Mouse (Mus musculus) Patski (cell line): Measurements from ENCODE around the gene Hhat. TPM values are rescaled to one million over a fixed set of nuclear protein-coding genes. Genes with fewer than 3 reads are reported as not detected.

ENCODE experiments used
- ATAC-seq: fragments of 100-300 bp; one replicate; pipeline ENCODE4 v1.8.0; 2021
- CTCF ChIA-PET: fragments of 350-600 bp; sonication (Branson Sonifier 250); formaldehyde crosslinking; loops from one replicate; lab custom pipeline; 2022; ENCODE audit warnings: inconsistent platforms; lab: Charles Lee
- POLR2A ChIA-PET: fragments of 350-600 bp; sonication (Branson Sonifier 250); formaldehyde crosslinking; loops from one replicate; lab custom pipeline; 2022; ENCODE audit warnings: antibody characterized with exemption, inconsistent platforms; lab: Charles Lee
- DNase-seq: peaks from one replicate; pipeline ENCODE4 v3.0.0-alpha.2; 2011; ENCODE audit warnings: low read depth, low spot score
- H3K27me3 ChIP-seq: fragments of 371-371 bp; one replicate; pipeline ENCODE4 v1.5.1; 2021
- CTCF ChIP-seq: fragments of 100-300 bp; IDR thresholded peaks from one replicate; pipeline ENCODE4 v1.5.1; 2021
- in situ Hi-C: fragments of 300-500 bp; cut with MboI; formaldehyde crosslinking; loops from 3 replicates; pipeline ENCODE4 v1.11.1; 2018; ENCODE audit warnings: low pct_unique_long_range_greater_than_20kb, mixed read lengths
- polyA plus RNA-seq: library from polyadenylated mRNA; unstranded; gene quantifications from one replicate; pipeline ENCODE4 v1.2.3, GENCODE M21; 2021

Gene Hhat
- polyA plus RNA-seq, 1 experiment from 2014 or later: 5.2 TPM

DNA sequence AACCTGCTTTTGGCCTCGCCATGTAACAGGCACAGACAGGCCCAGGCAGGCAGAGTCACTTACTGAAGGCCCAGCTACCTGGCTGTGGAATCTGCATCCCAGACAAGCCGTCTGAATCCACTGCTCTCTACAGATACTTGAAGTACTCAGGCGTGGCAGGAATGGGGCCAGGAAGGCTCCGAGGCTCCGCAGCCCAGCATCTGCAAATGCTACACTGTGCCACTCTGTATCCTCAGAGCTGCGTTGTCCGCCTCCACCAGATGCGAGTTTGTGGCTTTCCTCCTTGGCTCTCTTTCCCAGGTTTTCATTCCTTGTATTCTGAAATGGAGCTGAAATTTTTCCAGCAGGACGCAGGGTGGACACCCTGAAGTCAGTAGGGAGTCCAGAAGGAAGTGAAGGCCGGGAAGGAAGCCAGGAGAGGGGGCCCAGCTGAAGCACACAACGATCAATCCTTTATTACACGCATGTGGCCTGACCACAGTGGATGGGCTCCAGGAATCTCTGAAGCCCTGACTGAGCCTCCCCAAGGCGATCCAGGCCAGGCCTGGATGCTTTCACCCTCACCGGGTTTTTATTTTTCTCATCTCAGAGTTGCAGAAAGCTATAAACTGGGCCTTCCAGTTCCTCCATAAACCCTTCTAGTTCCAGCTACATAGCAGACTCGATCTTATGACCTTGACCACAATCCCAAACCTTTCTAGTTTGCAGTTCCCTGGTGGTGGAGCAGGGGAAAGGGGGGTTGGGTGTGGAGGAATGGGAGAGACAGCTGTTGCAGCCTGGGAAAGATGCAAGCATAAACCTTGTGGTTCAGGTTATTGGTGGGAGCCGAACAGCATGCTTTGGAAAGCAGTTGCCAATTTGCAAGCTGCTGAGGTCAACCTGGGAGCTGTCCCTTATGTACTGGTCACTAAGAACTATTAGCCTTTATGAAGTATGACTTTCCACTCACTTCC is 27.5 kb upstream of the Hhat start:
- POLR2A ChIA-PET: no interaction called here
- CTCF ChIA-PET: interaction anchor here (0.8 to 1.7 kb wide), 6 partner anchors 9 to 62 kb away, joined by 3 to 8 read pairs (median 3); no protein-coding TSS in a partner anchor
- TF ChIP-seq CTCF: no peak
- in situ Hi-C loops: loop anchor here (25.0 kb wide), 1 partner anchor 314 kb away; no protein-coding TSS in a partner anchor
- DNase-seq: no peak
- no peak for ATAC-seq
- no peaks in the 10 kb centered on the region for H3K27me3 ChIP-seq

DNA sequence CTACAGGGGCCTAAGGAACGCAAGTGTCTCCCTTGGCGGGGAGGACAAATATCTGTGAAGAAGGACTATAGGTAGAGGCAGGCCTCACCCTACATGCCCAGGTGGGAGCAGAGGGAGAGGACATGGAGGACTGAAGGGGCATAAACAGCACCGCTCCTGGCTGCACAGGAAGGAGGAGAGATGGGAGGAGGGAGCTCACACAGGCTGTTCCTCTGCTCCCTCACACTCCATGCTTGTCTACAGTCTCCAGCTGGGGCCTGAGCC is 25.9 kb upstream of the Hhat start:
- no peak for ATAC-seq
- ChIA-PET CTCF (interaction anchor here (1.8 kb wide), 1 partner anchor 13 kb away, joined by 8 read pairs; no protein-coding TSS in a partner anchor), POLR2A (no interaction called here)
- in situ Hi-C loops: loop anchor here (25.0 kb wide), 1 partner anchor 315 kb away; no protein-coding TSS in a partner anchor
- no peak for DNase-seq
- H3K27me3 ChIP-seq: no peaks in the 10 kb centered on the region
- TF ChIP-seq CTCF: no peak

DNA sequence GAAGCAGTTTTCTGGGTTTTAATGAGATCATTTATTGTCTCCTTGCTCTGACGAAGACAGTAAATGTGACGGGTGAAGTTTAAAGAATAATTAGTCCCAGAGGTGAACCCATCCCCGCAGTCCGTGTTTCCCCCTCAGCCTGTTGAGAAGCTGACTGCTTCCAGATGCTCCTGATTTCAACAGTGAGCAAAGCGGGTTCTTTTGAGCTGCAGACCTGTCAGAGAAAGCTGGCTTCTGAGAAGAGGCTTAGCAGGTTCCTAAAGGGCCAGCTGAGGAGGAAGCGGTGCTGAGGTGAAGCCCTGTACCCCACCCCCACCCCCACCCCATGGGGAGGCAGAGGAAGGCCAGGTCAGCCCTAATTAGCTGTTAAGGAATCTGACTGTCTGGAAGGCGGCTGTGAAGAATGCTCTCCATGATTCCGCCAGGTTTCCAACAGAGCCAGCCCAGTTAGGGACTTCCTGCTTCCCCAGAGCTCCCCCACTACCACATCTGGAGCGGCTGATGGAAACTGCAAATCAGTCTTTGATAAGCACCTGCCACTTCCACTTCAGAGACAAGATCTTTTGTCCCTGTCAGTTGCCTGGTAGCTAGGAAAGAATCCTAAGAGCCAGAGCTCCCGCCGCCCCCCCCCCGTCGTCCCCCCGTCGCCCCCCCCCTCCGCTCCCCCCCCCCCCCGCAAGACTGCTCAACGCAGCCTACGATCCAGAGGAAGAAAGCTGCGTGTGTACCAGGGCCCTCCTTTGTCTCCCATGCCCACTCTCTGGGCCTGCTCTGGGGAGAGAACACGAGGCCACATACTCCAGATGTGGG is 25.4 kb upstream of the Hhat start:
- CTCF ChIA-PET: interaction anchor here (1.2 to 1.8 kb wide), 3 partner anchors 9 to 12 kb away, joined by 3 to 8 read pairs (median 5); no protein-coding TSS in a partner anchor
- in situ Hi-C loops: loop anchor here (25.0 kb wide), 1 partner anchor 316 kb away; no protein-coding TSS in a partner anchor

DNA sequence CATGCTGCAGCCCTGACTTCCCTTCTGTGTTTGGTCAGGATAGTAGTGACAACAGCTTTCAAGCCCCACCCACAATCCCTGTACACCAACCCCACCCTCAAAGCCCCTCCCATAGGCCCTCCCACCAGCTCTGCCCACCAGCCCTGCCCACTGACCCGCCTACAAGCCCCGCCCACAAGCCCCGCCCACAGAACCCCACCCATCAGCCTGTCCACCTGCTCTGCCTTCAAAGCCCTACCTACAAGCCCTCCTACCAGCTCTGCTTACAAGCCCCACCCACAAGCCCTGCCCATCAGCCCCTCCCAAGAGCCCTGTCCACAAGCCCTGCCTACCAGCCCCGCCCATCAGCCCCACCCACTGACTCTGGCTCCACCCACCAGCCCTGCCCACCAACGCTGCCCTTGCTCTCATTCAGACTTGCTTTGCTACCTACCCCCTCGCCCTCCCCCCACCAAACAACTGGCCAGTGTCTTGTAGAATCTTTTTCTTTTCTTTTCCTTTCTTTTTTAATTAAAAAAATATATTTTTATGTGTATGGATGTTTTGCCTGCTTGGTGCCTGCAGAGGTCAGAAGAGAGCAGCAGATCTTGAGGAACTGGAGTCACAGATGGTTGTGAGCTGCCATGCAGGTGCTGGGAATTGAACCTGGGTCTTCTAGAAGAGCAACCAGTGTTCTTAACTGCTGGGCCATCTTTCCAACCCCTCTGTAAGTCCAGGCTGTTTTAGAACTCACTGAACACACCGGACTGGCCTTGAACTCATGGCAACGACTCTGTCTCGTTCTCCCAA is 24.1 kb upstream of the Hhat start:
- ChIA-PET CTCF (interaction anchor here (1.2 to 1.8 kb wide), 3 partner anchors 10 to 11 kb away, joined by 3 to 8 read pairs (median 5); no protein-coding TSS in a partner anchor), POLR2A (interaction anchor here (1.4 kb wide), 1 partner anchor 10 kb away, joined by 3 read pairs; no protein-coding TSS in a partner anchor)
- DNase-seq (no peak), ATAC-seq (no peak)
- no peaks in the 10 kb centered on the region for H3K27me3 ChIP-seq
- in situ Hi-C loops: loop anchor here (5.0 to 25.0 kb wide), 2 partner anchors 57 to 317 kb away; no protein-coding TSS in a partner anchor
- TF ChIP-seq CTCF: no peak

More for the DNA sequence above, 25.4 kb upstream of the Hhat start:
- DNase-seq (no peak), ATAC-seq (no peak)
- H3K27me3 ChIP-seq: no peaks in the 10 kb centered on the region
- POLR2A ChIA-PET: no interaction called here
- TF ChIP-seq CTCF: no peak

DNA sequence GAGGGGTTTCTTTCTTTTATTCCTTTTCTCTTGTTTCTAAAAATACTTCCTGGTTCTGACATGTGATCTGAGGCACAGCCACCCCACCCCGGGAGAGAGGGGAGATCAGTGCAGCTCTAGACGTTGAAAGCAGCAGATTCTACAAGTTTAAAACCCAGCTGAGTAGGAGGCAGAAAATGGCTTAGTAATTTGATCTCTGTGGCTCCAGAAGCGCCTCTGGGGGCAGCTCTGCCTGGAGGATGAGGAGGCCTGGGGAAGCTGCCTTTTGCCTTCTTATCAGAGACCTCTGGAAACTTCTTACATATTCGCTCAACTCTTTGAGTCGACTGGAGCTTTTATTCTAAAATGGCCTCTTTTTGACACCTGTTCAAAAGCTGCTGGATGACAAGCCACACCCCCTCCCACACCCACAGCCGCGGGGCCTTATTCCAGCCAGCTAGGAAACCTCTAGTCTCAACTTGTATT is 20.9 kb upstream of the Hhat start:
- H3K27me3 ChIP-seq: no peaks in the 10 kb centered on the region
- ChIA-PET CTCF (interaction anchor here (0.7 to 1.6 kb wide), 3 partner anchors 13 to 20 kb away, joined by 3 to 5 read pairs (median 4); no protein-coding TSS in a partner anchor), POLR2A (no interaction called here)
- in situ Hi-C loops: loop anchor here (5.0 to 25.0 kb wide), 2 partner anchors 60 to 320 kb away; no protein-coding TSS in a partner anchor
- ATAC-seq: no peak
- no peak for DNase-seq
- no peak for TF ChIP-seq CTCF

DNA sequence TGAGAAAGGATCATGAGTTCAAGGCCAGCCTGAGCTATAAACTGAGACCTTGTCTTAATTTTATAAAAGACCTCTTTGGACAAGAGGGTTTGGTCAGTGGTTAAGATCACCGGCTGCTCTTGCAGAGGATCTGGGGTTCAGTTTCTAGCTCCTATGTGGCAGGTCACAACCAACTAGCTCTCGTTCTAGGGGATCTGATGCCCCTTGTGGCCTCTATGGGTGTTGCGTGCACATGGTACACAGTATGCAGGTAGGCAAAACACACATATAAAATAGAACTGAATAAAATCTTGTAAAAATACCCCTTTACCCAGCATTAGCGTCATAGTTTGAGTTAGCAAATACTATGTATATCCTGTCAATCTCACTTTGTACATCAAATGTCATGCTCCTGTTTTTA is 19.4 kb upstream of the Hhat start:
- peak; percentile 70 for TF ChIP-seq CTCF
- in situ Hi-C loops: loop anchor here (5.0 to 25.0 kb wide), 2 partner anchors 62 to 322 kb away; no protein-coding TSS in a partner anchor
- H3K27me3 ChIP-seq: no peaks in the 10 kb centered on the region
- DNase-seq: no peak
- CTCF ChIA-PET: interaction anchor here (0.7 to 1.4 kb wide), 6 partner anchors 13 to 55 kb away, joined by 3 to 5 read pairs (median 3); no protein-coding TSS in a partner anchor
- ATAC-seq: peak; percentile 28
- POLR2A ChIA-PET: no interaction called here

DNA sequence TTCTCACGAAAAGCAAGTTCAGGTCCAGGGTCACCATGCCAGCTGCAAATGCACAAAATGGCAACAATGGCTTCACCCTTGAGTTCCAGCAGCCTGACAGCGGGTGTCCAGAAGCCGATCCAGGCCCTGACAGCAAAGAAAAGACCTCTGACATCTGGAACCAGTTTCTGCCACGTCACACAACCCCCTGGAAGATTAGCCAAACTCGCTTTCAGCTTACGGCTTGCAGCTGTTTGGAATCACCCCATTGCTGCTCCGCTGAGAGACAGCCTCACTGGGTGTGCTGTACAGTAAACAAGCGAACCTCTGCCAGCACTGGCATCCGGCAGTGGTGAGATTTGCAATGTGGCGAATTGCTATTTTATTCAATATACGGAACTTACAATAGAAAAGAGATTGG is 18.8 kb upstream of the Hhat start:
- in situ Hi-C loops: loop anchor here (5.0 to 25.0 kb wide), 2 partner anchors 62 to 322 kb away; no protein-coding TSS in a partner anchor
- ATAC-seq (no peak), DNase-seq (no peak)
- H3K27me3 ChIP-seq: no peaks in the 10 kb centered on the region
- ChIA-PET CTCF (interaction anchor here (0.7 to 2.6 kb wide), 7 partner anchors 9 to 55 kb away, joined by 3 to 8 read pairs (median 3); no protein-coding TSS in a partner anchor), POLR2A (no interaction called here)
- TF ChIP-seq CTCF: no peak

DNA sequence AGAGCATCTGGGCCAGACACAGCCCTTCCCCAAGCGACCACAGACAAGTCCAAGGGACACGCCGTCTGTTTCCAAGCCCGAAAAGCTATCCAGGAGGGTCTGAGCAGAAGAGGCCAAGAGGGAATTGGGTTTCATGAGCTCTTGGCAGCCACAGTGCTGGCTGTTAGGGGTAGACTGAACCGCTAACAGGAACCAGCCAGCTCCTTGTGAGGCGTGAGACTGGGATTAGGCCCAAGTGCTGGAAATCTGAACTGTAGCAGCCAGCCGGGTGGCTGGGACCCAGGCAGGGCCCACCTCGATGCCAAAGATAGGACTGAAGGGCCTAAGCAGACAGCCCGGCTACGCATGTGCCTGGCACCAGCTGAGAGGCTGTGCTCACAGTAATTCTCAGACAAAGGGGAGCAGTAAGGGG is 18.1 kb upstream of the Hhat start:
- no peak for ATAC-seq
- no peak for TF ChIP-seq CTCF
- no peak for DNase-seq
- POLR2A ChIA-PET: no interaction called here
- CTCF ChIA-PET: interaction anchor here (1.1 to 2.6 kb wide), 4 partner anchors 10 to 66 kb away, joined by 3 to 8 read pairs (median 3); no protein-coding TSS in a partner anchor
- no peaks in the 10 kb centered on the region for H3K27me3 ChIP-seq
- in situ Hi-C loops: loop anchor here (25.0 kb wide), 1 partner anchor 323 kb away; no protein-coding TSS in a partner anchor

DNA sequence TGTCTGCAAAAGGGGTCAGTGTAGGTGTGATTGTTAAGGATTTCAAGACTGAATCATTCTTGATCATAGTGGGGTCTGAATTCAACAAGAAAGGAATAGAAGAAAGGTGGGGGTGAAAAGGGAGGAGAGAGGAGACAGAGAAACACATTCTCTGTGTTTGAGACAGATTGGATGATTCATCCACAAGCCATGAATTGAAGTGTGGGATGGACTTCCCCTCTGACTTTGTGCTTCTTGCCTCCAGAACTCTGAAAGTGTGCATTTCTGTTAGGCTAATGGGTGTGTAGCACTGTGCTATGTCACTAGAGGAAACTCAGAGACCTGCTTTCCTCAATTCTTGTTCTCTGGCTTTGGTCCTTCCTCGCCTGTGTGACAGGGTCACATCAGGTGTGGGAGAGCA is 15.2 kb upstream of the Hhat start:
- POLR2A ChIA-PET: no interaction called here
- in situ Hi-C loops: loop anchor here (25.0 kb wide), 1 partner anchor 326 kb away; no protein-coding TSS in a partner anchor

More for the DNA sequence above, 15.2 kb upstream of the Hhat start:
- no peak for ATAC-seq
- no peak for TF ChIP-seq CTCF
- no peak for DNase-seq
- CTCF ChIA-PET: no interaction called here
- H3K27me3 ChIP-seq: no peaks in the 10 kb centered on the region
